Mouse (Mus musculus) ovary, postnatal 14 days (tissue): Measurements from ENCODE around the gene Spats2l.
A peak's percentile ranks its signal among the peaks of the same experiment; 100 is the strongest.

Experiments used
- DNase-seq: peaks from one replicate; pipeline ENCODE4 v3.0.0; 2022; ENCODE audit warnings: low spot score

Gene Spats2l

GRCm38 (mm10) chr1:57890259-57890902, 116.4 kb downstream of the Spats2l start:
- peak; percentile 26 for DNase-seq

- DNase-seq: no peak
Observed at GRCm38 (mm10) chr1:57890903-57891267, 116.9 kb downstream of the Spats2l start.

DNA sequence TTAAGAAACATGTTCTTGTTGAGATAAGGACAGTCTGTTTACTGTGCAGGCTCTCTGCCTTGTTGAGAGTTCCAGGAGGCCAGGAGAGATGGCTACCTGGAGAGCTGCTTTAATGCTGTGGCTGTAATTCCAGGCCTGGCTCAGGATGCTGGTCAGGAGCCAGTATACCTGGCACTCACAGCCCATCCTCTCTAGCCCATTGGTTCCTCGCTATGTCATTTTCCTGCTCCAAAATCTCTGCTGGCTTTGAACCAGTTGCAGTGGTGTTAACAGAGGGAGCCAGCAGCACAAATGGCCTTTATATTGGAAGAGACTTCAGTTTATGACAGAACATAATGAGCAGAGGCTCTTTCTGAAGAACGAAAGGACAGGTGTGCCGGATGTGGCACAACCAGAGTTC, 127.5 kb downstream of the Spats2l start:
- DNase-seq: no peak

- no peak for DNase-seq
Observed at GRCm38 (mm10) chr1:57903793-57904192, 129.8 kb downstream of the Spats2l start.

- no peak for DNase-seq
Observed at GRCm38 (mm10) chr1:57905912-57906311, 131.9 kb downstream of the Spats2l start.

GRCm38 (mm10) chr1:57906312-57906711, 132.3 kb downstream of the Spats2l start:
- no peak for DNase-seq

- no peak for DNase-seq
Observed at GRCm38 (mm10) chr1:57911561-57911960, 137.6 kb downstream of the Spats2l start.

DNA sequence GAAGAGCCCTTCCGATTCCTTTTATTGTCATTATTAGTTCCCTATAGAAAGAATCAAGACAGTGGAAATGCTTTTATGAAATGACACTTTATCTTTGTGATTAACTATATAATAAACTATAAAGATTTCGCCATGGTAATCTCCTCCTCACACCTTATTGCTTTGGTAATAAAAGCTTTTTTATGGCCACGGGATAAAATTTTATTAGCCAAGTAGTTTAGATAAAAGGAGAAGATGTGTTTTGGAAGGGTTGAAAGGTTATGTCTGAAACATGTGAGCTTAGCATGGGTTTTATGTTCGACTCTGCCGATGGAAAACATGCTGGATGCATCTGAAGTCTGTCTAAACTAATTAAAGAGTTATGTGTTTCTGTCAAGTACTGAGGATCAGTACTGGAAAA, 143.4 kb downstream of the Spats2l start:
- DNase-seq: no peak

DNA sequence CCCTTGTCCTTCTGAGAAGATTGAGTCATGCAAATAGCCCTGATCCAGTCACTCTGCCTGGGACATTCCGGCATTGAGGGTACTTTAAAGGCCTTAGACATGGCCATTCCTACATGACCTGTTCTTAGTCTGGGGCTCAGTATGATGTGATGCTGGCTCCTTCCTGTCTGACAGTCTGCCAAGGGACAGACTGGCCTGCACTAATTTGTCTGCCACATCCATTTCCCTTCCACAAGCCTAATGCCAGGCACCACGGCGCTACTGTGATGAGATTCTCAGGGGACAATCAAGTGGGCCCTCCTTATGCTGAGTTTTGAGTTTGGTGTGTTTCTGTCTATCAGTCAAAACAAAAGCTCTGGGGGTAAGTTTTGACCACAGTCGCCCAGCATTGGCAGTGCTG, 144.6 kb downstream of the Spats2l start:
- no peak for DNase-seq

DNA sequence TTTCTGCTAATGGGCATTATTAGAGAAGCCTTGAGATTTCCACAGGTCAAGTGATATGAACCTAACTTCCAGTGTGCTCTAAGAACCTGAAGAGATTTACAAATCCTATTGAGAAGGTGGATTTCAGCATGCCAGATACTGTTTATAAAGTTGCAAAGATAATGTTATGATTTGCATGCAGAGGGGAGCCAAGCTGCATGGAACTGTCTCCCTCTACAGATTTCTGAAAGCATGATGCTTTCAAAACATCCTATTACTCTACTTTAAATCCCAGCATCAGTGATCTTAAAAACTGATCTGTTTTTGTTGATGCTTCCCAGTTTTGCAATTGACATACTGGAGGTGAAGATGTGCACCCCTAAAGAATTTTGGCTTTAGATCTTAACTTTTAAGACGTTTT, 160.3 kb downstream of the Spats2l start:
- no peak for DNase-seq

DNA sequence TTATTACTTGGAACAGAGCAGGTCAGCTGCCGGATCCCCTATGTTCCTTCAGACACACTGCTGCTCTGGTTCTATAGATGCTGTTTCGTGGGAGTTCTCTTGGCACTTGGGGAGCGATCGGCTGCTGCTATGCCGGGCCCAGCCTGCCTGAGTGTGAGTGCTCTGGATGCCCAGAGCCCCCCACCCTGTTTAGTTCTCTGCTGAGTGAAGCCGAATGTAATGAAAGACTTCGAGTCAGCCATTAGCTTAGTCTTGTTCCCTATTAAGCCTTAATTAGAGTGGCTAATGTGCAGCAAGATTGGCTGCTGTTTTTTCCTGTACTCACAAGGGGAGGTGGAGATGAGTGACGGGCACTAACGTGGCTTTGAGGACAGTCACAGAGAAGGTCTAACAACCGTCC, 166.7 kb downstream of the Spats2l start:
- no peak for DNase-seq

DNA sequence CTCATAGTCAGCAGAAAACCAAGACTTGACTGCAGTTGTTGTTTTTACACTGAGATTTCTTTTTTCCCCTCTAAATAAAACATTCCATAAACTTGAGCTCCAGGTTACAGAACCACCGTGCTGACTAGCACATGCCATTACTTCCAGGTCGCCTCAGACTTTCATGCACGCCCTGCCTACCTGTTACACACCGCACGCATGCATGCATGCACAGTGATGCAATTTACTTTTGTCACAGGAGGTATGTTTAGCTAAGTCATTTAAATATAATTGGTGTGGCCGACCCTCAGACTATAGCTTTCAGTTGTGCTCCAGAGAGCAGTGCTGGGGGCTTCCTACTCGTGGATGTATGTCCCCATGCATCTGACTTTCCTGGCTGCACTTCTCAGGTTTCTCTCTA, 167.1 kb downstream of the Spats2l start:
- DNase-seq: no peak

GRCm38 (mm10) chr1:57941734-57942133, 167.8 kb downstream of the Spats2l start:
- no peak for DNase-seq

- DNase-seq: no peak
Observed at GRCm38 (mm10) chr1:57942215-57942614, 168.3 kb downstream of the Spats2l start.

- no peak for DNase-seq
Observed at GRCm38 (mm10) chr1:57947552-57948347, 173.8 kb downstream of the Spats2l start.

DNA sequence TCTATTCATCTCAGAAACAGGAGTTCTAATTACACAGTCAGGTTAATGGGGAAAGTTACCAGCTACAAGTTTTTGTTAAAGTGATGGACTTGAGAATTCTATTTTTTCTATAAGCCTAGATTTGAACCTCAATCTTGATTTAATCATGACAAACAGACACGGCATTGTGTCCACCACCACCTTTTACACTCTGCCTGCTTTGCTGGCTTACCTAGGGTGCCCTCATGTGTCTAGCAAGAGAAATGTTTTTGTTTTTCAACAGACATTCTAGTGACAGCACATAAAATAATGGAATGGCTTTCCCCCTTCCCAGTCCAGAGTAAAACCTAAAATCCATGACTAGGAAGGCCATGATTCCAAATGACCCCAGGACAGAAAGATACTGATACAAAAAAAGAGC, 175.2 kb downstream of the Spats2l start:
- no peak for DNase-seq

GRCm38 (mm10) chr1:57949716-57950115, 175.8 kb downstream of the Spats2l start:
- no peak for DNase-seq

DNA sequence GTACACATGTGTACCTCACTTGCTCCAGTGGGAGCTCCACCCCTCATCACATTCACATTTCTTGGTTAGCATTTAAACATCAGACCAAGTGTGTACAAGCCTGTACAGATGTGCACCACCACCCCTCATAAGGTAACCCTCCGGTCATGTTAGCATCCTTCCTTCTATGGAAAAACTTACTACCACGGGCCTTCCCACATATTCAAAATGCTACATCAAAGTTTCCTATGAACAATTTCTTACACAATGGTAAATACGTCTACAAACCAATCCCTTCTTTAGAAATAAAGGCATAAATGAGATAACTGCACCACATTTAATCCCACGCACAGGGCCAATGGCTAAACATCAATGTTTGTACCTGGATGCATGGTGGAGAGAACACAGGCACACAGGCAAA, 178.5 kb downstream of the Spats2l start:
- DNase-seq: no peak

- DNase-seq: no peak
Observed at GRCm38 (mm10) chr1:57953586-57954375, 179.8 kb downstream of the Spats2l start.

GRCm38 (mm10) chr1:57954376-57954765, 180.4 kb downstream of the Spats2l start:
- DNase-seq: no peak

DNA sequence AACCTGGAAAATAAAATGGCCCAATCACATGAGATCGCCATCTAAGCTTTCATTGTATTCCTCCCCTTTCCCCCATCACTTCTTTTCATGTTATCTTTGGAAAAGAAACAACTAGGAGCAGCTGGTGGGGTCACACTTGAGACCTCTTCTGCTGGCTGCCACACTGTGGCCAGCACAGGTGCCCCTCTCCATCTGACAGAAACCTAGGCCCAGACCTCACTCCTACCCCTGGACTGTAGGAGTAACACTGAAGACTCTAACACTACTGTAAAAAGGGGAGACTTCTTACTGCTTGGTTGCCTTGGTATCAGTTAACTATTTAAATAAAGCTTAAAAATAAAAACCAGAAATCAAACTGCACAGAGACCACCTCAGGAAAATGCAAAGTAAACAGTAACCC, 181.8 kb downstream of the Spats2l start:
- DNase-seq: no peak

- peak; percentile 99 for DNase-seq
Observed at GRCm38 (mm10) chr1:57969327-57970271, 195.6 kb downstream of the Spats2l start.
